Mouse (Mus musculus) MEL (cell line): ENCODE measurements at regions not wholly inside any gene's neighbourhood (a gene's known extent, or its start where the extent isn't known, plus 50 kb on each side); places are given as distances from the start of the nearest gene placed in this dataset.

Experiments used
- DNase-seq: peaks from one replicate; pipeline ENCODE4 v3.0.0; 2011; ENCODE audit warnings: low read depth, low spot score
- H3K27ac ChIP-seq: 2 replicates; pipeline ENCODE4 v1.5.1; 2012; ENCODE audit warnings: low read depth, mild to moderate bottlenecking, control low read depth, low read length, moderate library complexity; ENCODE audit not compliant: control insufficient read depth
- H3K27me3 ChIP-seq, 2 experiments: fragments of 150-350 bp in 1 of 2; sonication (generic) in 1 of 2; 2 replicates each; pipeline ENCODE4 v1.6.1; 2012; ENCODE audit warnings: low read length in 2 of 2, mild to moderate bottlenecking in 2 of 2, improper control_type of control experiment in 1 of 2, moderate library complexity in 1 of 2; ENCODE audit not compliant: insufficient read depth in 2 of 2, control insufficient read depth in 1 of 2
- H3K36me3 ChIP-seq, 2 experiments: 2 replicates each; pipeline ENCODE4 v1.6.1; 2012 to 2014; ENCODE audit warnings: low read length in 2 of 2, improper control_type of control experiment in 1 of 2, inconsistent platforms in 1 of 2, mild to moderate bottlenecking in 1 of 2; ENCODE audit not compliant: insufficient read depth in 2 of 2, control insufficient read depth in 1 of 2
- H3K4me1 ChIP-seq, 2 experiments: fragments of 150-350 bp in 1 of 2; sonication (generic) in 1 of 2; 2 replicates each; pipeline ENCODE4 v1.6.1; 2012; ENCODE audit warnings: low read length in 2 of 2, improper control_type of control experiment in 1 of 2, mild to moderate bottlenecking in 1 of 2; ENCODE audit not compliant: insufficient read depth in 2 of 2, control insufficient read depth in 1 of 2
- H3K4me3 ChIP-seq, 2 experiments: fragments of 150-350 bp in 1 of 2; sonication (generic) in 1 of 2; 2 replicates each; pipeline ENCODE4 v1.5.1; 2012; ENCODE audit warnings: low read depth in 2 of 2, low read length in 2 of 2, mild to moderate bottlenecking in 2 of 2, moderate library complexity in 2 of 2, control low read depth in 1 of 2, improper control_type of control experiment in 1 of 2; ENCODE audit not compliant: control insufficient read depth in 1 of 2, insufficient read depth in 1 of 2
- H3K79me2 ChIP-seq: 2 replicates; pipeline ENCODE4 v1.6.1; 2012; ENCODE audit warnings: mild to moderate bottlenecking, low read length, moderate library complexity; ENCODE audit not compliant: control insufficient read depth, poor library complexity, insufficient read depth
- H3K9ac ChIP-seq: 2 replicates; pipeline ENCODE4 v1.6.1; 2012; ENCODE audit warnings: low read depth, mild to moderate bottlenecking, control low read depth, low read length, moderate library complexity; ENCODE audit not compliant: control insufficient read depth, poor library complexity, severe bottlenecking
- H3K9me3 ChIP-seq: fragments of 150-350 bp; sonication (generic); replicated peaks from 2 replicates; pipeline ENCODE4 v1.6.1; 2012; ENCODE audit warnings: mild to moderate bottlenecking, low read length, improper control_type of control experiment, moderate library complexity; ENCODE audit not compliant: insufficient read depth
- E2F4 ChIP-seq: IDR thresholded peaks from 2 replicates; pipeline ENCODE4 v1.6.1; 2011; ENCODE audit warnings: low read depth, low read length, improper control_type of control experiment, borderline replicate concordance
- MAFK ChIP-seq: IDR thresholded peaks from 2 replicates; pipeline ENCODE4 v1.6.1; 2011; ENCODE audit warnings: low read depth, mild to moderate bottlenecking, low read length, improper control_type of control experiment, borderline replicate concordance
- RAD21 ChIP-seq: IDR thresholded peaks from 2 replicates; pipeline ENCODE4 v1.6.1; 2011; ENCODE audit warnings: mild to moderate bottlenecking, low read depth, low read length, improper control_type of control experiment
- ZKSCAN1 ChIP-seq: IDR thresholded peaks from 2 replicates; pipeline ENCODE4 v1.6.1; 2012; ENCODE audit warnings: low read depth, mild to moderate bottlenecking, inconsistent platforms, low read length, improper control_type of control experiment, moderate library complexity

- TF ChIP-seq RAD21: peak; percentile 64
- no peak for TF ChIP-seq MAFK
These were observed 149.8 kb downstream of the Prdm13 start (continued) for GRCm38 (mm10) chr4:21535973-21536372.

GRCm38 (mm10) chr4:21532186-21532585 is 153.6 kb downstream of the Prdm13 start:
- Histone ChIP-seq H3K9me3 (no peaks in the 10 kb centered on the region), H3K79me2 (no peaks in the 10 kb centered on the region), H3K4me1 (no peaks in the 10 kb centered on the region), H3K9ac (no peak overlapping the region), H3K27ac (no peak overlapping the region), H3K27me3 (peaks cover 0 to 1% of the 10 kb centered on the region in 2 experiments; a peak in 1 of 4 replicates), H3K36me3 (no peaks in the 10 kb centered on the region), H3K4me3 (no peak overlapping the region)
- TF ChIP-seq ZKSCAN1: no peak
- TF ChIP-seq E2F4: no peak
- no peak for DNase-seq
